Mouse (Mus musculus): ENCODE results near the gene Pik3cd.

GRCm38 (mm10) chr4:149609256-149610025 is 92.9 kb downstream of the Pik3cd start:
- no peak for TF ChIP-seq CTCF (IDR thresholded peaks at IDR 0.05; ENCODE audit: extremely low read depth, insufficient read length, insufficient replicate concordance, low read depth, low read length)
- no peak for TF ChIP-seq POLR2A (IDR thresholded peaks at IDR 0.05; ENCODE audit: low read depth, low read length)
